Mouse (Mus musculus) limb, embryonic 14.5 days (tissue): ENCODE results near the gene Armh4. TPM values are rescaled to one million over a fixed set of nuclear protein-coding genes. Genes with fewer than 3 reads are reported as not detected.
"Not testable (repeated sequence)": the region's sequence is repeated elsewhere in the genome, so short reads cannot be mapped to it uniquely, and the experiment has no call there.

Experiments
- ATAC-seq: fragments of 200-750 bp; cut with Nextera tagmentation; 2 replicates; pipeline ENCODE4 v1.8.0; 2017; ENCODE audit warnings: low read depth, moderate number of reproducible peaks, moderate TSS enrichment; ENCODE audit not compliant: low FRiP score
- DNase-seq: peaks from one replicate; pipeline ENCODE4 v3.0.0-alpha.2; 2015; ENCODE audit warnings: low spot score
- H3K27ac ChIP-seq: fragments of 300-500 bp; sonication (generic); replicated peaks from 2 replicates; pipeline ENCODE4 v1.5.1; 2014; ENCODE audit warnings: low read depth, mild to moderate bottlenecking, low read length, moderate library complexity, mixed read lengths
- H3K27me3 ChIP-seq: fragments of 300-500 bp; sonication (generic); 2 replicates; pipeline ENCODE4 v1.6.1; 2014; ENCODE audit warnings: low read length, mixed read lengths; ENCODE audit not compliant: control insufficient read depth, insufficient read depth
- H3K36me3 ChIP-seq: fragments of 300-500 bp; sonication (generic); 2 replicates; pipeline ENCODE4 v1.6.1; 2014; ENCODE audit warnings: mild to moderate bottlenecking, low read length, moderate library complexity, mixed read lengths; ENCODE audit not compliant: control insufficient read depth, insufficient read depth
- H3K4me1 ChIP-seq: fragments of 300-500 bp; sonication (generic); 2 replicates; pipeline ENCODE4 v1.6.1; 2014; ENCODE audit warnings: antibody characterized with exemption, low read length, mixed read lengths; ENCODE audit not compliant: control insufficient read depth, insufficient read depth
- H3K4me2 ChIP-seq: fragments of 300-500 bp; sonication (generic); replicated peaks from 2 replicates; pipeline ENCODE4 v1.6.1; 2014; ENCODE audit warnings: low read depth, mild to moderate bottlenecking, low read length, moderate library complexity; ENCODE audit not compliant: severe bottlenecking
- H3K4me3 ChIP-seq: fragments of 300-500 bp; sonication (generic); replicated peaks from 2 replicates; pipeline ENCODE4 v1.5.1; 2014; ENCODE audit warnings: low read length
- H3K9ac ChIP-seq: fragments of 300-500 bp; sonication (generic); 2 replicates; pipeline ENCODE4 v1.6.1; 2014; ENCODE audit warnings: mild to moderate bottlenecking, low read depth, low read length, moderate library complexity; ENCODE audit not compliant: severe bottlenecking
- H3K9me3 ChIP-seq: fragments of 300-500 bp; sonication (generic); 2 replicates; pipeline ENCODE4 v1.6.1; 2016; ENCODE audit warnings: low read length; ENCODE audit not compliant: control insufficient read depth
- POLR2A ChIP-seq: fragments of 200-500 bp; IDR thresholded peaks from 2 replicates; pipeline ENCODE4 v1.8.0; 2012; ENCODE audit warnings: inconsistent platforms, mild to moderate bottlenecking, moderate library complexity, borderline replicate concordance; ENCODE audit not compliant: insufficient read depth, insufficient read length; ENCODE audit errors: extremely low read depth
- WGBS: fragments of 180-500 bp; shearing (Covaris S2); extraction: QIAGEN DNeasy Blood & Tissue Kit; methylation state at CpG from one replicate; pipeline ENCODE4 v1.1.7; 2014; 5-methylcytosine and 5-hydroxymethylcytosine counted together
- polyA plus RNA-seq, 2 experiments: library from polyadenylated mRNA; depleted of rRNA in 1 of 2; stranded (reverse) in 1 of 2; unstranded in 1 of 2; fragments of >200 nt; fragmentation: Nextera tagmentation in 1 of 2; extraction: Ambion mirVana in 1 of 2; gene quantifications; 2 replicates each; pipeline versions ENCODE4 v1.2.1 to v1.2.3; 2012 to 2014

Armh4 gene
- polyA plus RNA-seq (2012; rRNA removed) (11.3 and 12.9 TPM in 2 replicates), polyA plus RNA-seq (2014; fragmentation: Nextera tagmentation; extraction: Ambion mirVana) (16.3 and 17.8 TPM in 2 replicates)

DNA sequence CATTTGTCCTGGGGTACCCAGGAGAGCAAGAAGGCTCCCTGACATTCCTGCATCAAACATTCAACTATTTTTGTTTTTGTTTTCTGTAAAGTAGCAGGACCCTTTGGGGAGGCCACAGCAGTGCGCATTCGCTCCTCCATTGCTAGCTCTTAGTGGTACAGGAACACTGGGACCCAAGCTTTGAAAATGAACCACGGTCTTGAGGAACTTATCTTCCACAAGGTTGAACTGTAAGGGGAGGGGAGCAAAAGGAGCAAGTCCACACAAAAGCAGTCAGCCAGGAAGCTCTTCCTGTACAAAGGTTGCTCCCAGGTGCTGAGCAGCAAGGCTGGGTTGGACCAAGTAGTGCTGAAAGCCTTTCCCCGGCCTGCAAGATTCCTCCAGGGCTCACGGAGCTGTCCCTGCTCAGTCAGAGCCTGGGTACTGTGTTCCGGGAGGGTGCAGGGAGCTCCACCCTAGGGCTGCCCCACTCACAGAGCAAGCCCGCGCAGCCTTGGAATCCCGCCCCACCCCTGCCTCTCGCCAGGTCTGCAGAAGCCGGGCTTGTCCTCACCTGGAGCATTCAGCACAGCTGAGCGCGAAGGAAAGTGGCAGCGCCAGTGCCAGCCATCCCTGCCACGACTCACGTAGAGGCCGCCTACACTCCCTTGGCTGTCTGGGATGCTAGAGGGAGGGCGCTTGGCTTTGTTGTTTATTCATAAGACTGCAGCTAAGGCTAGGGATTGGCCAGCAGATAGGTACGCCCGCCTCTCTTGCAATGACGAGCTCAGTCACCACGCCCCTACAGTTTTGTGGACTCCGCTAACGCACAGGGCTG is at the start of gene Armh4:
TSS of gene Armh4 (minus strand) at position 669 of the 817 bp plus-strand sequence.
- Histone ChIP-seq H3K4me2 (peak within 1 kb of the TSS; percentile 81), H3K4me3 (peak within 1 kb of the TSS; percentile 54), H3K4me1 (peaks cover 6% of the 10 kb centered on the region; the same call in 1 of the 2 replicates), H3K27me3 (no peaks in the 10 kb centered on the region), H3K9me3 (no peaks in the 10 kb centered on the region), H3K36me3 (no peaks in the 10 kb centered on the region), H3K9ac (peak within 1 kb of the TSS; percentile 65), H3K27ac (no peak within 1 kb of the TSS)
- ATAC-seq (peak; percentile 98), DNase-seq (peak; percentile 87)
- WGBS = 3% methylated on average over 22 of the region's 24 CpGs
- peak; percentile 68; the same call in 1 of the 2 replicates for TF ChIP-seq POLR2A

GRCm38 (mm10) chr14:49829192-49830171 is 46.3 kb upstream of the Armh4 start:
- no peak for ATAC-seq
- peak; percentile 3 for DNase-seq
- H3K27me3 ChIP-seq = no peaks in the 10 kb centered on the region

GRCm38 (mm10) chr14:49819721-49820440 is 36.7 kb upstream of the Armh4 start:
- H3K4me2 ChIP-seq, H3K4me3 ChIP-seq, H3K27me3 ChIP-seq, H3K27ac ChIP-seq, DNase-seq, H3K9ac ChIP-seq, H3K9me3 ChIP-seq, ATAC-seq, H3K4me1 ChIP-seq, H3K36me3 ChIP-seq: not testable (repeated sequence)
- 81% methylated on average over 8 of the region's 8 CpGs for WGBS

More at GRCm38 (mm10) chr14:49829192-49830171, 46.3 kb upstream of the Armh4 start:
- Histone ChIP-seq H3K4me3 (peak overlapping the region; percentile 11; the same call in 1 of the 2 replicates), H3K27ac (no peak overlapping the region), H3K9me3 (no peaks in the 10 kb centered on the region), H3K4me1 (no peaks in the 10 kb centered on the region), H3K9ac (no peak overlapping the region), H3K4me2 (no peak overlapping the region; the same call in 1 of the 2 replicates), H3K36me3 (no peaks in the 10 kb centered on the region)
- 12% methylated on average over 17 of the region's 17 CpGs for WGBS
- no peak for TF ChIP-seq POLR2A

DNA sequence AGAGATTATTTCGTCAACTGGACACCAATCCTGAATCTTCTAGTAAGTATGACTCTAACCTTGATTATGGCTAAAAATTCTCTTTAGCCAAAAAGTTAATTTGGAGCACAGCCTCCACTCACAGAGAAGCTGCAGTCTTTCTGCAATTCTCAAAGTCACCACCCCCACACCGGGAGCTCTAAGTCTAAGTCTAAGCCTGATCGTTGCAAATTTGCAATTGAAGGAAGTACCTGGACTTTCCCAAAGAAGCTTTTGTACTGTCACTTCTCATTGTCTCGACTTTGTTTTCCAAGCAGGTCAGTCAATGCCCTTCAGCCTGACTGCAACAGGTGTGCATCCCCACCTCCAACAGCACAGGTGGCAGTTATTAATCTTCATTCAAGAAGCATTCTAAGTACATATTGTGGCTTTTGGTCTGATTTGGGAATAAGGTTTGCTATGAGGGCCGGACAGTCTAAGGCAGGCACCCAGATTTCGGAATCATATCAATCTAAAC is 35.6 kb upstream of the Armh4 start:
- not testable (repeated sequence) for H3K4me1 ChIP-seq, H3K27me3 ChIP-seq, ATAC-seq, H3K4me2 ChIP-seq, H3K9me3 ChIP-seq, DNase-seq, H3K4me3 ChIP-seq, H3K9ac ChIP-seq, H3K27ac ChIP-seq, H3K36me3 ChIP-seq
- WGBS = 85% methylated on average over 6 of the region's 6 CpGs

DNA sequence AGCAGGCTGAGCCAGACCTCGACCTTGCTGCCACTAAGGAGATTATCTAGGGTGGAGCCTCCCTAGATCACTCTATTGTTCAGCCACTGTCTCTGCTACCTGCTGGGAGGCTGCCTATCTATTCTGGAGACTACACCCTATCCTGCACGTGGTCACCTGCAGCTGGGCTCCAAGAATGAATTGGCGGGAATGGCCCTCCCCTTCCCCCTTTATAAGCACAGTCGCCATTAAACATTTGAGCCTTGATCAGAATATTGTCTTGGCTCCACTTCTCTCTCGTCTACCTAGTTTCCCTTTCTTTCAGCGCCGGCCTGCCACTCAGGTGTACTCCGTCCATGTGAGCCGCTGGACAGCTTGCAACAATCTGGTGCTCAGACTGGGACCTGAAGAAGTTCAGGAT is 29.8 kb upstream of the Armh4 start:
- not testable (repeated sequence) for H3K36me3 ChIP-seq, ATAC-seq, H3K4me1 ChIP-seq, H3K4me3 ChIP-seq, DNase-seq, H3K27ac ChIP-seq, H3K27me3 ChIP-seq, H3K9ac ChIP-seq, H3K9me3 ChIP-seq, H3K4me2 ChIP-seq
- WGBS = 88% methylated on average over 9 of the region's 9 CpGs

- H3K27me3 ChIP-seq, H3K4me1 ChIP-seq, H3K9me3 ChIP-seq, ATAC-seq, H3K9ac ChIP-seq, H3K36me3 ChIP-seq, H3K4me3 ChIP-seq, H3K4me2 ChIP-seq, H3K27ac ChIP-seq, DNase-seq: not testable (repeated sequence)
Observed at GRCm38 (mm10) chr14:49805051-49805450, 21.9 kb upstream of the Armh4 start.
